Mouse (Mus musculus): ENCODE measurements at regions not wholly inside any gene's neighbourhood (a gene's known extent, or its start where the extent isn't known, plus 50 kb on each side); places are given as distances from the start of the nearest gene placed in this dataset.

DNA sequence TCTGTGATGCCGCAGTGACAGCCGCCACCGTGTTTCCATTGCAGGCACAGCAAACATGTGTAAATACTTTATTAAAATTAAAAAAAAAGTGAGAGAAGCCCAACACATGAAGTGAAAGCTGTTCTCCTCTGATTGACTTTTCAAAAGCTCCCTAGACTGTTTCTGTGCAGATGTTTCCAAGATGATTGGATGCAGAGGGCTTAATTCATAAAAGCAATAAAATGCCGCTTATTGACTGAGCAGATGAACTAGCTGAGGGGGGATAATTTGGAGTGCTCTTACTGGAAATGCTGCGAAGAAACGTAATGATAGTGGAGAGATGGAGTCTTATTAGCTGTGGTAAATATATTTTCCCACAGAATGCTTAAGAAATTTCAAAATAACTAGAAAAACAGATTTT, 170.4 kb downstream of the Rnf144a start:
- no peak for DNase-seq (ENCODE audit: low spot score in 2 of 2)
- intact Hi-C loops (cut with DNase I): no loop called here

DNA sequence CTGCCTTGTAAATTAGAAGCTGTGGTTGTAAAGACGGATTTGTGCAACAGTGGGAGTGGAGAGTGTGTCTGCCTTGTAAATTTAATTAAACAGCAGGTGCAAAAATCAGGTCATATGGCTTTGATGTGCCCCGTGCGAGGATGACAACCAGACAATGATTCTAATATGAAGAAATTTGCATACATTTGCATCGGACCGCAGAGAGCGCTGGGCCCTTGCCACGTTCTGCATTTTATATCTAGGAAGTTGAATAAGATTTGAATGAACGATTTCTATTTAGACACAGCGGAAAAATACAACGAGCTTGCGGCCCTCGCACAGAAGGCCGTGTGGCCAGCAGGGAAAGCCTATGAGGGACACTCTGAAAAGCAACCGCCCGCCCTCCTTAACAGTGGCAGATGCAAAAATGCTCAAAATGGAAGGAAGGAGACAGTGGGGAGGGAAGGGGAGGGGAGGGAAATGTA, 187.5 kb downstream of the Rnf144a start:
- intact Hi-C loops (cut with DNase I): loop anchor here (1.0 to 5.0 kb wide), 6 partner anchors 97 to 1135 kb away; no protein-coding TSS in a partner anchor
- peak; percentile 22 to 83 for DNase-seq (ENCODE audit: low spot score in 2 of 2)

- peak; percentile 59 to 87 for DNase-seq (ENCODE audit: low spot score in 2 of 2)
- intact Hi-C loops (cut with DNase I): loop anchor here (2.0 to 5.0 kb wide), 5 partner anchors 96 to 1134 kb away; no protein-coding TSS in a partner anchor
Measured at GRCm38 (mm10) chr12:26226363-26226762, 188.7 kb downstream of the Rnf144a start.

- no peak for DNase-seq (ENCODE audit: low spot score in 2 of 2)
- intact Hi-C loops (cut with DNase I): no loop called here
Measured at GRCm38 (mm10) chr12:26212447-26212846, 202.6 kb downstream of the Rnf144a start.

GRCm38 (mm10) chr12:26211423-26211822, 203.6 kb downstream of the Rnf144a start:
- intact Hi-C loops (cut with DNase I): no loop called here
- DNase-seq (ENCODE audit: low spot score in 2 of 2): peak; percentile 24 to 43

- intact Hi-C loops (cut with DNase I): no loop called here
- no peak for DNase-seq (ENCODE audit: low spot score in 2 of 2)
Measured at GRCm38 (mm10) chr12:26206751-26207150, 208.3 kb downstream of the Rnf144a start.

- DNase-seq (ENCODE audit: low spot score in 2 of 2): no peak
Measured at GRCm38 (mm10) chr12:26206036-26206435, 209.0 kb downstream of the Rnf144a start.

DNA sequence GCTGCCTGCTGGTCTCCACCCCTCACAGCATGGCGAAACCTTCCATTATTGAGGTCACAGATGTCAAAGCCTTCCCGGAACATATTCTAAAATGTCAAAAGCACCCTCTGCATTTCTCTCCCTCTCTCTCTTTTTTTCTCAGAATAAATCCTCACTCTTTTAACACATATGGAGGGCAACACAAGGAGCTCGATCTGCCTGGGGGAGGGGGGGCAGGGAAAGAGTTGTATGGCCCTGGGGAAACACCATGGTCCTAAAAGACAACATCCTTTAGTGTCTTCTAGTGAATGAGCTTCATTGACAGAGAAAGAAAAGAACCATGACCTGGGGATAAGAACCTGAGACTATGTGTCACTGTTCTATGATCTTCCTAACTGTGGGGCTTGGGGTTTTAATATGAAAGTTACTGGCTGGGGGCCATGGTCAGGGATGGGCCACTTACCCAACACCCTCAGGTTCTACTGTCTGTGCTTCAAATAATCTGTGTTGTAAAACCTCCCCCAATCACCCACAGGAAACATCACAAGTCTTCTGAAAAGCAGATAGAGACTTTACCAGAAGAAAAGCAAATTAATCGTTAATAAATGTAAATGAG, 223.0 kb downstream of the Rnf144a start:
- DNase-seq (ENCODE audit: low spot score in 2 of 2): no peak
- intact Hi-C loops (cut with DNase I): no loop called here

More at GRCm38 (mm10) chr12:26206036-26206435, 209.0 kb downstream of the Rnf144a start:
- intact Hi-C loops (cut with DNase I): no loop called here

DNA sequence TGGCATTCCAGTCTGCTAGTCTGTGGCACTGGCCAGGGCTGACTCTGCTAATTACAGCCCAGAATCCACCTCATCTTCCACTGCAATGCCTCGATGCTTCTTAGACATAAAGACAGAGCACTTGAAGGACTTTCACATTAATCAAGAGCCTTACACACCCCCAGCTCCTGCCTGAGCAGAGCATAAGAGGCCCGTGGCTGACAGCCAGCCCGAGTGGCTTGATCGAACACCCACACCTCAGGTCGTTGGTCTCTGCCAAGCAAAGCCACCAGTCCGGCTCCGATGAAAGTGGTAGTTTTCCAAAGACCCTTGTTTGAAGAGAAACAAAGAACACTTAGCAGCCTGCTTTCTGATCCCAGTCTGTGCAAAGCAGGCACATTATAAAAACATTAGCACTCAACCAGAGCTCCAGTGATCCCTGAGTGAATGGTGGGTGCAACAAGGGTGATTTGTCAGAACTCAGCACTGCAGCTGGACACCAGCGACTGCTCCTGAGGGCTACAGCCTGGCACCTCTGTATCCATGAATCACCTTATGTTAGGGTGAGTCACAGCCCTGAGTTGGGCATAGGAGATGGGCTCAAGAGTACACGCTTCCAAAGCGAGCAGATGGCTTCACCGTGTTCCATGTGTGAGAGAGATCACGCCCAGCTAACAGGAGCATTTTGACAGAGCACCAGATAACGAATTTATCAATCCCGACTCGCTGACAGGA, 223.6 kb downstream of the Rnf144a start:
- intact Hi-C loops (cut with DNase I): no loop called here
- DNase-seq (ENCODE audit: low spot score in 2 of 2): peak in 1 of 2 experiments; percentile 61

GRCm38 (mm10) chr12:26188996-26189395, 226.1 kb downstream of the Rnf144a start:
- DNase-seq (ENCODE audit: low spot score in 2 of 2): no peak
- intact Hi-C loops (cut with DNase I): loop anchor here (5.0 kb wide), 1 partner anchor 97 kb away; no protein-coding TSS in a partner anchor

GRCm38 (mm10) chr12:26187091-26187862, 227.8 kb downstream of the Rnf144a start:
- peak in 1 of 2 experiments; percentile 65 for DNase-seq (ENCODE audit: low spot score in 2 of 2)
- intact Hi-C loops (cut with DNase I): loop anchor here (5.0 kb wide), 1 partner anchor 95 kb away; no protein-coding TSS in a partner anchor

DNA sequence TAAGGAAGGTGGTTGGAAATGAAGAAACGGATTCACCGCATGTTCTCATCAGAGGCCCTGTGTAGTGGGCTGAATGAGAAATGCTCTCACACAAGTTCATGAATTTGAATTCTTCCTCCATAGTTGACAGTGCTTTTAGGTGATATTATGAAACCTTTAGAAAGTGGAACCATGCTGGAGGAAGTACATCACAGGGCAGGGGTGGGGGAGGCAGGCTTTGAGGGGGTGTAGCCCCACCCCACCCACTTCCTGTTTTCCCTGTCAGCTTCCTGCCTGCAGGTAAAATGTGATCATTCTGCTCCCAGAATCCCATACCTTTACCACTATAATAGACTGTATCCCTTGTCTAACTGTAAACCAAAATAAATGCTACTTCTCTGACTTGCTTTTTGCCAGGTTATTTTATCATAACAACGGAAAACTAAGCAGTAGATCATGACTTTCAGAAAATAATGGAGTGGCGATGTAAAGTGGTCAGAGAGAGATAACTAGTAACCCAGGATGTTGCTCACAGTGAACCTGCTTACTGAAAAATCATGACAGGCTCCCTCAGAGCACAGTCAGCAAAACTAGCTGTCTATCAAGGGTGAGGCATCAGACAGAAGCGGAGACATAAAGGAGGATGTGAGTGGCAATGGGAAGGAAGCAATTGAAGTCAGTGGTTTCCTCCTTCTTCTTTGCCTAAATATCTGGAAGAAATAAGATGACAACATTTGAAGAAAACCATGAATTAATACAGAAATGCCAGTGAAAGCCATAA, 230.2 kb downstream of the Rnf144a start:
- no peak for DNase-seq (ENCODE audit: low spot score in 2 of 2)
- intact Hi-C loops (cut with DNase I): loop anchor here (5.0 kb wide), 1 partner anchor 93 kb away; no protein-coding TSS in a partner anchor

- no peak for DNase-seq (ENCODE audit: low spot score in 2 of 2)
- intact Hi-C loops (cut with DNase I): no loop called here
Measured at GRCm38 (mm10) chr12:26183021-26183420, 232.0 kb downstream of the Rnf144a start.

- DNase-seq (ENCODE audit: low spot score in 2 of 2): peak; percentile 39 to 79
- intact Hi-C loops (cut with DNase I): no loop called here
Measured at GRCm38 (mm10) chr12:26180846-26181245, 234.2 kb downstream of the Rnf144a start.

DNA sequence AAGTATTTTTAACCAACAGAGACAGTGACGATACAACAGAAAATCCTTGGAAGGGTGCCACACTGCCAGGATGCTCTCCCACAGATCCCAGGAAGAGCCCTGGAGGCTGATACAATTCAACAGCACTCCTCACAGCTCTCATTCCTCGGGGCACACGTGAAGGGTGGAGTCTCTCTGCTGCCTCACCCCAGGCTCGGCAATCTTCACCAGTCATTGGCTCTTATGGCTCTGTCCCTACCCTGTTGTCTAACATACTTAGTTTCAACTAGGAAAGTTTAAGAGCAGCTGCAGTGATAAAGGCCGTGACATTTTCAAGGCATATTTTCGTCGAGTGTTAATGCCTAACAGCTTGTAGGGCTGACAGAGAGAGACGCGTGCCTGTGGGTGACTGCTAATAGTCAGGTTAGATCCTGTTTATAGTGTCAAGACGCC, 238.8 kb downstream of the Rnf144a start:
- peak; percentile 54 to 74 for DNase-seq (ENCODE audit: low spot score in 2 of 2)
- intact Hi-C loops (cut with DNase I): loop anchor here (5.0 kb wide), 1 partner anchor 89 kb away; no protein-coding TSS in a partner anchor

GRCm38 (mm10) chr12:26163416-26163815, 251.6 kb downstream of the Rnf144a start:
- DNase-seq (ENCODE audit: low spot score in 2 of 2): peak in 1 of 2 experiments; percentile 85
- intact Hi-C loops (cut with DNase I): no loop called here

DNA sequence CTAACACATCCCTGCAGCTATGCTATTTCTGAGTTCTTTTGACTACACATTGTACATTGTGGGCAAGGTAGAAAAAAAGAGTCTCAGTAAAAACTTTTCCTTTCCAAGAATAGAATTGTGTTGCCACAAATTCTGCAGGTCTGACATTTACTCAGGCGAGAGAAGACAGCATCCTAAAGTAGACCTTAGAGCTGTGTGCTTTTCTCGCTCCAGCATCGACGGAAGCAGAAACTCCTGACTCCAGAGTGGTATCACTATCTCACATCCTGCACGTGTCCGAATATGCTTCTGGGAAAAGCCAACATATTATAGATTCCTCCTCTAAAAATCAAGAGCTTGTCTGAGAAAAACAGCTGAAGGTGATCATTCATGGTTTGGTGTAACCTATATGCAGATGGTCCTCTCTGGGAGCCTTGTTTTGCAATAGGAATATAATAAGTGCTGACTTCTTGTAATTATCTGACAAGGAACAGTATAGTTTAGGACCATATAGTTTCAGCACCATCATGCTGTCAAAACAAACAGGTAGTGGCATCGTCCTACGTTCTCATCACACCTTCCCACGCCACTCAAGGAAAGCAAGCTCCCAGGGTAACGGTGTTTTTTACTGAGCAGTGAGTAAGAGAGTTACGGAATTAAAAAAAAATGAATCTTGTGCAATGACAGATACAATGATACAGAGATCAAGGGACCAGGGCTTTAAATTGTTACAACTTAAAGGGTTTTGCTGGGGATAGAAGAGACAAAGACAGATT, 254.0 kb downstream of the Rnf144a start:
- peak in 1 of 2 experiments; percentile 43 for DNase-seq (ENCODE audit: low spot score in 2 of 2)
- intact Hi-C loops (cut with DNase I): no loop called here

DNA sequence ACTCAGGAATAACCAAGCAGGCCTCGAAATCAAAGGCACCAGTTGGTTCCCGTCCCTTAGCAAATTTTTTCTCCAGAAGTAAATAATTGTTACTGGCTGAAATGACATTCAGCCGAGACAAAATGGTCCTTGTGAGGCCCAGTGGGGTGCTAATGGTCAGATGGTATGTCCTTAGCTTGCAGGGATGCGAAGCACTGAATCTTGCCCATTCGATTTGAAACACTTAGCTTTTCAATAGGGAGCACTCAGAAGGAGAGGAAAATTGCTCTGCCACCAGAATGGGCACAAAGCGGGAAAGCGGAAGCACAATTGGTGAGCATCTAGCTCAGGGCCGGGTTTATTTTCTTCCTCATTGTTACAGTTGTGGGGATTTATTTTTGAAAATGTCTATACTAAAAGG, 262.1 kb downstream of the Rnf144a start:
- intact Hi-C loops (cut with DNase I): no loop called here
- no peak for DNase-seq (ENCODE audit: low spot score in 2 of 2)

DNA sequence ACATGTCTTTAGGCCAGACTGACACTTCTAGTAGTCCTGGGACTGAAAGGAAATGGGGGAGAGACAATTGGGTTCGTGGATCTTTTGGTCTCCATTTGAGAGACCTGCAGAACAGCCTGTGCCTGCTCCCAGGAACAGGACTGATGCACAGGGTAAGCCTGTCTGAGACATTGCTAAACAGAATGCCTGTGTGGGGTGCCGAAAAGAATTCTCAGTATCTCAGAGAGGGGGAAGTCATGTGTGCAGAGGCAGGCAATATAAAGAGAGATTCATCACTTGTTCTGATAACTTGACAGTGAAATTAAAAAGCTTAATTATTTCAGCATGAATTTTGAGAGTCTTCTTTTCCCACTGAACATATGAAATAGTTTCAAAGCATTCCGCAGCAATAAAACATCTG, 268.7 kb downstream of the Rnf144a start:
- no peak for DNase-seq (ENCODE audit: low spot score in 2 of 2)
- intact Hi-C loops (cut with DNase I): no loop called here
